Mouse (Mus musculus): ENCODE data around the gene Prdm9. TPM values are rescaled to one million over a fixed set of nuclear protein-coding genes. Genes with fewer than 3 reads are reported as not detected.
A peak's percentile ranks its signal among the peaks of the same experiment; 100 is the strongest.
"Not testable (repeated sequence)": the region's sequence is repeated elsewhere in the genome, so short reads cannot be mapped to it uniquely, and the experiment has no call there.

Gene Prdm9
- polyA plus RNA-seq, 1 experiment from 2014 or later: 2.1 TPM

- Histone ChIP-seq H3K27me3 (ENCODE audit: insufficient read depth, low read length) (peaks cover 3% of the 10 kb centered on the region; the same call in 1 of the 2 replicates), H3K4me1 (ENCODE audit: insufficient read depth, low read length) (no peaks in the 10 kb centered on the region), H3K4me3 (ENCODE audit: low read length) (no peak overlapping the region), H3K9ac (replicated peaks; ENCODE audit: low read length) (no peak overlapping the region), H3K9me3 (ENCODE audit: low read length) (no peaks in the 10 kb centered on the region), H3K4me2 (replicated peaks; ENCODE audit: low read depth, low read length) (no peak overlapping the region), H3K27ac (ENCODE audit: low read length) (no peak overlapping the region), H3K36me3 (ENCODE audit: insufficient read depth, low read length) (no peaks in the 10 kb centered on the region)
- 40% methylated on average over 1 of the region's 1 CpGs for WGBS
- no peak for ATAC-seq (ENCODE audit: low FRiP score, low TSS enrichment)
Observed at GRCm38 (mm10) chr17:15575056-15575455, 10.9 kb upstream of the Prdm9 start.

- Histone ChIP-seq H3K9ac (replicated peaks; ENCODE audit: low read length) (no peak overlapping the region), H3K27ac (ENCODE audit: low read length) (no peak overlapping the region), H3K4me3 (ENCODE audit: low read length) (no peak overlapping the region), H3K9me3 (ENCODE audit: low read length) (no peaks in the 10 kb centered on the region), H3K36me3 (ENCODE audit: insufficient read depth, low read length) (no peaks in the 10 kb centered on the region), H3K4me2 (replicated peaks; ENCODE audit: low read depth, low read length) (no peak overlapping the region), H3K27me3 (ENCODE audit: insufficient read depth, low read length) (no peaks in the 10 kb centered on the region), H3K4me1 (ENCODE audit: insufficient read depth, low read length) (peaks cover 4% of the 10 kb centered on the region; the same call in 1 of the 2 replicates)
- WGBS: 74% methylated on average over 5 of the region's 5 CpGs
- no peak for ATAC-seq (ENCODE audit: low FRiP score, low TSS enrichment)
Observed at GRCm38 (mm10) chr17:15566908-15567307, 2.8 kb upstream of the Prdm9 start.

GRCm38 (mm10) chr17:15564928-15565300, 760 bp upstream of the Prdm9 start:
- WGBS: 30% methylated on average over 12 of the region's 12 CpGs
- Histone ChIP-seq H3K4me2 (replicated peaks; ENCODE audit: low read depth, low read length) (peak overlapping the region; percentile 72), H3K9ac (replicated peaks; ENCODE audit: low read length) (0 out of 2 replicates have a peak overlapping the region, but pooled peaks have one; percentile 54), H3K36me3 (ENCODE audit: insufficient read depth, low read length) (no peaks in the 10 kb centered on the region), H3K4me1 (ENCODE audit: insufficient read depth, low read length) (peaks cover 4% of the 10 kb centered on the region; the same call in 1 of the 2 replicates), H3K27ac (ENCODE audit: low read length) (no peak overlapping the region), H3K4me3 (ENCODE audit: low read length) (peak overlapping the region; percentile 79), H3K9me3 (ENCODE audit: low read length) (no peaks in the 10 kb centered on the region), H3K27me3 (ENCODE audit: insufficient read depth, low read length) (no peaks in the 10 kb centered on the region)
- ATAC-seq (ENCODE audit: low FRiP score, low TSS enrichment): no peak

- Histone ChIP-seq H3K27ac (ENCODE audit: low read length) (no peak overlapping the region), H3K4me1 (ENCODE audit: insufficient read depth, low read length) (peaks cover 4% of the 10 kb centered on the region; the same call in 1 of the 2 replicates), H3K36me3 (ENCODE audit: insufficient read depth, low read length) (no peaks in the 10 kb centered on the region), H3K9ac (replicated peaks; ENCODE audit: low read length) (no peak overlapping the region), H3K27me3 (ENCODE audit: insufficient read depth, low read length) (no peaks in the 10 kb centered on the region), H3K4me2 (replicated peaks; ENCODE audit: low read depth, low read length) (no peak overlapping the region), H3K4me3 (ENCODE audit: low read length) (no peak overlapping the region), H3K9me3 (ENCODE audit: low read length) (no peaks in the 10 kb centered on the region)
- WGBS: 79% methylated on average over 2 of the region's 2 CpGs
- no peak for ATAC-seq (ENCODE audit: low FRiP score, low TSS enrichment)
Observed at GRCm38 (mm10) chr17:15559946-15560345, 4.2 kb downstream of the Prdm9 start.

GRCm38 (mm10) chr17:15549713-15550112, 14.4 kb downstream of the Prdm9 start:
- Histone ChIP-seq H3K27ac (ENCODE audit: low read length) (no peak overlapping the region), H3K9ac (replicated peaks; ENCODE audit: low read length) (no peak overlapping the region), H3K4me1 (ENCODE audit: insufficient read depth, low read length) (no peaks in the 10 kb centered on the region), H3K36me3 (ENCODE audit: insufficient read depth, low read length) (0 out of 2 replicates have a peak, but pooled peaks cover 4% of the 10 kb centered on the region), H3K4me3 (ENCODE audit: low read length) (no peak overlapping the region), H3K4me2 (replicated peaks; ENCODE audit: low read depth, low read length) (no peak overlapping the region), H3K27me3 (ENCODE audit: insufficient read depth, low read length) (no peaks in the 10 kb centered on the region), H3K9me3 (ENCODE audit: low read length) (peaks cover 4% of the 10 kb centered on the region; the same call in 1 of the 2 replicates)
- 61% methylated on average over 1 of the region's 1 CpGs for WGBS
- no peak for ATAC-seq (ENCODE audit: low FRiP score, low TSS enrichment)

GRCm38 (mm10) chr17:15546440-15546839, 17.7 kb downstream of the Prdm9 start:
- H3K4me3 ChIP-seq (ENCODE audit: low read length): no peak overlapping the region
- no peaks in the 10 kb centered on the region for H3K4me1 ChIP-seq (ENCODE audit: insufficient read depth, low read length)
- H3K27ac ChIP-seq (ENCODE audit: low read length): no peak overlapping the region
- H3K4me2 ChIP-seq (replicated peaks; ENCODE audit: low read depth, low read length): no peak overlapping the region
- no peaks in the 10 kb centered on the region for H3K27me3 ChIP-seq (ENCODE audit: insufficient read depth, low read length)
- 74% methylated on average over 4 of the region's 4 CpGs for WGBS
- 0 out of 2 replicates have a peak, but pooled peaks cover 4% of the 10 kb centered on the region for H3K36me3 ChIP-seq (ENCODE audit: insufficient read depth, low read length)
- H3K9me3 ChIP-seq (ENCODE audit: low read length): peaks cover 5% of the 10 kb centered on the region; the same call in 1 of the 2 replicates
- ATAC-seq (ENCODE audit: low FRiP score, low TSS enrichment): no peak
- no peak overlapping the region for H3K9ac ChIP-seq (replicated peaks; ENCODE audit: low read length)

- not testable (repeated sequence) for H3K27me3 ChIP-seq (ENCODE audit: insufficient read depth, low read length); ATAC-seq (ENCODE audit: low FRiP score, low TSS enrichment); H3K9me3 ChIP-seq (ENCODE audit: low read length); H3K36me3 ChIP-seq (ENCODE audit: insufficient read depth, low read length); H3K4me1 ChIP-seq (ENCODE audit: insufficient read depth, low read length); H3K27ac ChIP-seq (ENCODE audit: low read length); H3K4me3 ChIP-seq (ENCODE audit: low read length); H3K9ac ChIP-seq (replicated peaks; ENCODE audit: low read length); H3K4me2 ChIP-seq (replicated peaks; ENCODE audit: low read depth, low read length)
- WGBS: 65% methylated on average over 3 of the region's 4 CpGs
Observed at GRCm38 (mm10) chr17:15543868-15544267, 20.3 kb downstream of the Prdm9 start.

GRCm38 (mm10) chr17:15540309-15540708, 23.8 kb downstream of the Prdm9 start:
- Histone ChIP-seq H3K4me3 (ENCODE audit: low read length) (no peak overlapping the region), H3K27ac (ENCODE audit: low read length) (no peak overlapping the region), H3K9ac (replicated peaks; ENCODE audit: low read length) (no peak overlapping the region), H3K4me2 (replicated peaks; ENCODE audit: low read depth, low read length) (no peak overlapping the region), H3K36me3 (ENCODE audit: insufficient read depth, low read length) (0 out of 2 replicates have a peak, but pooled peaks cover 4% of the 10 kb centered on the region), H3K9me3 (ENCODE audit: low read length) (peaks cover 5% of the 10 kb centered on the region; the same call in 1 of the 2 replicates), H3K4me1 (ENCODE audit: insufficient read depth, low read length) (no peaks in the 10 kb centered on the region; the same call in 1 of the 2 replicates), H3K27me3 (ENCODE audit: insufficient read depth, low read length) (peaks cover 11% of the 10 kb centered on the region)
- 61% methylated on average over 4 of the region's 4 CpGs for WGBS
- ATAC-seq (ENCODE audit: low FRiP score, low TSS enrichment): no peak

- no peak overlapping the region for H3K27ac ChIP-seq (ENCODE audit: low read length)
- H3K4me1 ChIP-seq (ENCODE audit: insufficient read depth, low read length): no peaks in the 10 kb centered on the region; the same call in 1 of the 2 replicates
- peaks cover 15% of the 10 kb centered on the region for H3K27me3 ChIP-seq (ENCODE audit: insufficient read depth, low read length)
- H3K4me2 ChIP-seq (replicated peaks; ENCODE audit: low read depth, low read length): peak overlapping the region; percentile 86
- peak overlapping the region; percentile 55 for H3K4me3 ChIP-seq (ENCODE audit: low read length)
- H3K36me3 ChIP-seq (ENCODE audit: insufficient read depth, low read length): no peaks in the 10 kb centered on the region
- 1% methylated on average over 29 of the region's 33 CpGs for WGBS
- no peaks in the 10 kb centered on the region for H3K9me3 ChIP-seq (ENCODE audit: low read length)
- ATAC-seq (ENCODE audit: low FRiP score, low TSS enrichment): peak; percentile 57; the same call in 1 of the 2 replicates
- H3K9ac ChIP-seq (replicated peaks; ENCODE audit: low read length): peak overlapping the region; percentile 64
Observed at GRCm38 (mm10) chr17:15536457-15536904, 27.7 kb downstream of the Prdm9 start.

- ATAC-seq (ENCODE audit: low FRiP score, low TSS enrichment): no peak
Observed at GRCm38 (mm10) chr17:15535943-15536342, 28.2 kb downstream of the Prdm9 start.

More at GRCm38 (mm10) chr17:15535943-15536342, 28.2 kb downstream of the Prdm9 start:
- no peaks in the 10 kb centered on the region for H3K9me3 ChIP-seq (ENCODE audit: low read length)
- 20% methylated on average over 8 of the region's 8 CpGs for WGBS
- H3K27ac ChIP-seq (ENCODE audit: low read length): no peak overlapping the region
- peaks cover 15% of the 10 kb centered on the region for H3K27me3 ChIP-seq (ENCODE audit: insufficient read depth, low read length)
- H3K36me3 ChIP-seq (ENCODE audit: insufficient read depth, low read length): no peaks in the 10 kb centered on the region
- peak overlapping the region; percentile 64; the same call in 1 of the 2 replicates for H3K9ac ChIP-seq (replicated peaks; ENCODE audit: low read length)
- peak overlapping the region; percentile 86 for H3K4me2 ChIP-seq (replicated peaks; ENCODE audit: low read depth, low read length)
- no peaks in the 10 kb centered on the region; the same call in 1 of the 2 replicates for H3K4me1 ChIP-seq (ENCODE audit: insufficient read depth, low read length)
- H3K4me3 ChIP-seq (ENCODE audit: low read length): peak overlapping the region; percentile 55
